Mouse (Mus musculus) CH12.LX (cell line): ENCODE results near the gene Nsl1. TPM values are rescaled to one million over a fixed set of nuclear protein-coding genes. Genes with fewer than 3 reads are reported as not detected.

Experiments
- DNase-seq: peaks from one replicate; pipeline ENCODE4 v3.0.0-alpha.2; 2013; ENCODE audit errors: extremely low read depth
- H3K27ac ChIP-seq: 2 replicates; pipeline ENCODE4 v1.5.1; 2012; ENCODE audit warnings: low read depth, mild to moderate bottlenecking, control low read depth, moderate library complexity; ENCODE audit not compliant: insufficient read depth
- H3K27me3 ChIP-seq: replicated peaks from 2 replicates; pipeline ENCODE3; 2012; ENCODE audit warnings: inconsistent platforms
- H3K36me3 ChIP-seq, 2 experiments: replicated peaks in 1 of 2; 2 replicates each; pipeline versions ENCODE3 to v1.6.1; 2012; ENCODE audit warnings: inconsistent platforms in 1 of 2, low read length in 1 of 2, mild to moderate bottlenecking in 1 of 2, mixed read lengths in 1 of 2, moderate library complexity in 1 of 2; ENCODE audit not compliant: control insufficient read depth in 1 of 2, insufficient read depth in 1 of 2
- H3K4me1 ChIP-seq, 2 experiments: 2 replicates each; pipeline ENCODE4 v1.6.1; 2012; ENCODE audit warnings: inconsistent platforms in 1 of 2, moderate library complexity in 1 of 2; ENCODE audit not compliant: insufficient read depth in 2 of 2, control insufficient read depth in 1 of 2
- H3K4me2 ChIP-seq: 2 replicates; pipeline ENCODE4 v1.6.1; 2012; ENCODE audit warnings: low read depth, mild to moderate bottlenecking, control low read depth; ENCODE audit not compliant: poor library complexity, insufficient read depth, severe bottlenecking
- H3K4me3 ChIP-seq, 3 experiments: fragments of 150-350 bp in 1 of 3; sonication (generic) in 1 of 3; replicated peaks in 1 of 3; 2 replicates each; pipeline versions ENCODE3 to v1.5.1; 2011 to 2012; ENCODE audit warnings: low read depth in 2 of 3, low read length in 2 of 3, mild to moderate bottlenecking in 2 of 3, moderate library complexity in 2 of 3, control low read depth in 1 of 3, improper control_type of control experiment in 1 of 3, inconsistent platforms in 1 of 3, mixed read lengths in 1 of 3; ENCODE audit not compliant: poor library complexity in 1 of 3
- H3K79me2 ChIP-seq: replicated peaks from 2 replicates; pipeline ENCODE4 v1.6.1; 2012; ENCODE audit warnings: mild to moderate bottlenecking, moderate library complexity; ENCODE audit not compliant: control insufficient read depth, poor library complexity, insufficient read depth, severe bottlenecking; ENCODE audit errors: extremely low read depth
- H3K9ac ChIP-seq: 2 replicates; pipeline ENCODE4 v1.6.1; 2012; ENCODE audit warnings: low read depth, mild to moderate bottlenecking, control low read depth, moderate library complexity; ENCODE audit not compliant: insufficient read depth
- H3K9me3 ChIP-seq: replicated peaks from 2 replicates; pipeline ENCODE3; 2012; ENCODE audit warnings: low read length, inconsistent platforms, mixed read lengths
- BHLHE40 ChIP-seq: IDR thresholded peaks from 2 replicates; pipeline ENCODE4 v1.6.1; 2011; ENCODE audit warnings: mild to moderate bottlenecking, low read depth, low read length, improper control_type of control experiment
- CHD1 ChIP-seq: IDR thresholded peaks from 2 replicates; pipeline ENCODE4 v1.6.1; 2012; ENCODE audit warnings: low read depth, low read length, improper control_type of control experiment, inconsistent platforms
- CHD2 ChIP-seq: IDR thresholded peaks from 2 replicates; pipeline ENCODE4 v1.6.1; 2011; ENCODE audit warnings: low read length, improper control_type of control experiment
- CTCF ChIP-seq, 2 experiments: IDR thresholded peaks in 1 of 2; conservative IDR thresholded peaks in 1 of 2; 2 replicates each; pipeline ENCODE4 v1.5.1; 2011 to 2012; ENCODE audit warnings: low read depth in 2 of 2, low read length in 2 of 2, improper control_type of control experiment in 1 of 2, inconsistent platforms in 1 of 2, mild to moderate bottlenecking in 1 of 2, moderate library complexity in 1 of 2
- ELF1 ChIP-seq: IDR thresholded peaks from 2 replicates; pipeline ENCODE4 v1.6.1; 2014; ENCODE audit warnings: low read depth, mild to moderate bottlenecking, inconsistent platforms, low read length, improper control_type of control experiment
- EP300 ChIP-seq: IDR thresholded peaks from 2 replicates; pipeline ENCODE4 v1.6.1; 2011; ENCODE audit warnings: low read length, improper control_type of control experiment
- ETS1 ChIP-seq: conservative IDR thresholded peaks from 2 replicates; pipeline ENCODE4 v1.6.1; 2012; ENCODE audit warnings: low read depth, mild to moderate bottlenecking, inconsistent platforms, low read length, improper control_type of control experiment, moderate library complexity
- HCFC1 ChIP-seq: IDR thresholded peaks from 2 replicates; pipeline ENCODE4 v1.6.1; 2012; ENCODE audit warnings: low read depth, mild to moderate bottlenecking, inconsistent platforms, low read length, improper control_type of control experiment
- IRF4 ChIP-seq: IDR thresholded peaks from 2 replicates; pipeline ENCODE4 v1.6.1; 2014; ENCODE audit warnings: low read depth, mild to moderate bottlenecking, inconsistent platforms, low read length, improper control_type of control experiment
- JUN ChIP-seq: IDR thresholded peaks from 2 replicates; pipeline ENCODE4 v1.6.1; 2011; ENCODE audit warnings: low read depth, mild to moderate bottlenecking, low read length, improper control_type of control experiment, moderate library complexity; ENCODE audit not compliant: insufficient read depth
- MAFK ChIP-seq: IDR thresholded peaks from 2 replicates; pipeline ENCODE4 v1.6.1; 2011; ENCODE audit warnings: low read length, improper control_type of control experiment; ENCODE audit not compliant: insufficient replicate concordance
- MEF2A ChIP-seq: IDR thresholded peaks from 2 replicates; pipeline ENCODE4 v1.6.1; 2014; ENCODE audit warnings: low read depth, mild to moderate bottlenecking, inconsistent platforms, low read length, improper control_type of control experiment, borderline replicate concordance
- NELFE ChIP-seq: IDR thresholded peaks from 2 replicates; pipeline ENCODE4 v1.6.1; 2011; ENCODE audit warnings: low read depth, low read length, improper control_type of control experiment
- PAX5 ChIP-seq: IDR thresholded peaks from 2 replicates; pipeline ENCODE4 v1.6.1; 2012; ENCODE audit warnings: low read length, inconsistent platforms, mixed read lengths
- POLR2A ChIP-seq: IDR thresholded peaks from 2 replicates; pipeline ENCODE4 v1.6.1; 2011; ENCODE audit warnings: low read depth, mild to moderate bottlenecking, improper control_type of control experiment, low read length
- SIN3A ChIP-seq: IDR thresholded peaks from 2 replicates; pipeline ENCODE4 v1.6.1; 2012; ENCODE audit warnings: low read length, improper control_type of control experiment, inconsistent platforms
- SMC3 ChIP-seq: IDR thresholded peaks from 2 replicates; pipeline ENCODE4 v1.6.1; 2011; ENCODE audit warnings: low read depth, low read length, improper control_type of control experiment
- TCF12 ChIP-seq: IDR thresholded peaks from 2 replicates; pipeline ENCODE4 v1.6.1; 2014; ENCODE audit warnings: low read depth, mild to moderate bottlenecking, inconsistent platforms, low read length, improper control_type of control experiment
- ZNF384 ChIP-seq: IDR thresholded peaks from 2 replicates; pipeline ENCODE4 v1.6.1; 2012; ENCODE audit warnings: low read depth, low read length, improper control_type of control experiment, inconsistent platforms
- dilution Hi-C: fragments of 300-500 bp; cut with MboI; formaldehyde crosslinking; loops from 2 replicates; pipeline ENCODE4 v1.14.3; 2020; ENCODE audit warnings: low sequenced_read_pairs; ENCODE audit not compliant: extremely low pct_unique_long_range_greater_than_20kb, extremely low pct_ligation_motif_present
- in situ Hi-C: fragments of 300-500 bp; cut with MboI; formaldehyde crosslinking; loops from 3 replicates; pipeline ENCODE4 v1.14.3; 2019; ENCODE audit warnings: low sequenced_read_pairs, low pct_ligation_motif_present, low pct_unique_long_range_greater_than_20kb, mixed read lengths
- polyA plus RNA-seq: library from polyadenylated mRNA; unstranded; fragments of >175 nt; gene quantifications from 2 replicates; pipeline ENCODE4 v1.2.1, GENCODE M21; 2012; ENCODE audit warnings: low read depth; ENCODE audit not compliant: insufficient read length
- total RNA-seq, 2 experiments: library from RNA; depleted of rRNA; stranded (reverse); fragments of 300-350 nt in 1 of 2; fragments of >200 nt in 1 of 2; gene quantifications; 2 replicates each; pipeline ENCODE4 v1.2.3; 2012 to 2014

The Nsl1 gene
- total and polyA plus RNA-seq, 3 experiments = 16.0 to 27.1 (median 17.4) TPM

DNA sequence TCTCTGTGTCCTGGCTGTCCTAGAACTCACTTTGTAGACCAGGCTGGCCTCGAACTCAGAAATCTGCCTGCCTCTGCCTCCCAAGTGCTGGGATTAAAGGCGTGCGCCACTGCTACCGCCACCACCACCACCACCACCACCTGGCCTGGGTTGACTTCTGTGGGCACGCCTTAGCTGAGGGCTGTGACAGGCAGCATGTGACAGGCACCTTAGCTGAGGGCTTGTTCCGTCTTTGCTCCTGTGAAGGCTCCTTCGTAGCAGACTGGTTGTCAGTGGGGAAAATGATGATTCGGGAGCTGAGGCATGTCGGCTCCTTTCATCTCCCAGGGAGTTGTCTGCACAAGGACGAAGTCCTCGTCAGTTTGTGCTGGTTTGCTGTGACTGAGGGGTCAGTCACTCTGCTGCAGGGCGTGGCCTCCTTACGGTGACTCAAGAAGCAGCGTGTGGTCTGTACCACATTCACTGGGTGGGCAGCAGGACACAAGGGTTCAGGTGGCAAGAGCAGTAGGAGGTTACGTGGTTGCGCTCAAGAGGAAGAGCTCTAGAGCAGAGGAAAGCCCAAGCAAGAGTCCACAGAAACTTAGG is 9.6 kb downstream of the Nsl1 start:
- DNase-seq = no peak
- peaks cover 62 to 98% of the 10 kb centered on the region in 2 experiments for H3K36me3 ChIP-seq
- H3K4me2 ChIP-seq = peak overlapping the region; percentile 64; the same call in 1 of the 2 replicates
- in situ Hi-C loops = no loop called here
- peak overlapping the region; percentile 97 for H3K27ac ChIP-seq
- H3K79me2 ChIP-seq = peaks cover 12% of the 10 kb centered on the region
- 0 out of 2 replicates have a peak overlapping the region, but pooled peaks have one; percentile 44 for H3K9ac ChIP-seq
- no peaks in the 10 kb centered on the region for H3K27me3 ChIP-seq
- H3K4me3 ChIP-seq = peak overlapping the region in 1 of 3 experiments; percentile 24
- H3K4me1 ChIP-seq = peaks cover 19 to 46% of the 10 kb centered on the region in 2 experiments
- TF ChIP-seq TCF12 (0 out of 2 replicates have a peak, but pooled peaks have one; percentile 2), ETS1 (no peak)
- TF ChIP-seq, all 38 proteins: peak for 1
- dilution Hi-C loops = no loop called here
- no peaks in the 10 kb centered on the region for H3K9me3 ChIP-seq

DNA sequence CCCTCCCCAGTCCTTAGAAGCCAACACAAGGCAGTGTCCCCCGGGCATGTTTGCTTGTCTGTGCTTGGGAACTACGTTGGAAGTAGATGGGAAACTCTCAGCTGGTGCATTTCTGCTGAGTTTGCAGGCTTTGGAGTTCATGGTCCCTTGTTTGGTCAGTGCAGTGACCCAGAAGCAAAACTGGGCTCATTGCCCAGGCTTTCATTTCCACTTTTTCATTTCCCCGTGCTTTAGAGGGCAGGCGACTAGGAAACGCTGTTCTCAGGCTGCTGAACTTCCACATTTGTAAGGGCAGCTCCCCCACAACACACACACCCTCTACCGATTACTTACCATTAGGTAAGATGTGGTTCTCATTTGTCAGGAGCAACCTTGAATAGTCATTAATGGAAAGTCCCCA is 10.2 kb downstream of the Nsl1 start:
- Histone ChIP-seq H3K27me3 (no peaks in the 10 kb centered on the region), H3K27ac (peak overlapping the region; percentile 97), H3K4me1 (peaks cover 19 to 46% of the 10 kb centered on the region in 2 experiments), H3K9me3 (peaks cover 2% of the 10 kb centered on the region), H3K79me2 (peaks cover 10% of the 10 kb centered on the region), H3K4me2 (peak overlapping the region; percentile 64), H3K9ac (peak overlapping the region; percentile 44; the same call in 1 of the 2 replicates), H3K36me3 (peaks cover 63 to 98% of the 10 kb centered on the region in 2 experiments), H3K4me3 (no peak overlapping the region)
- TF ChIP-seq EP300 (peak; percentile 71), SMC3 (no peak), MAFK (peak; percentile 93), IRF4 (peak; percentile 77; the same call in 1 of the 2 replicates), POLR2A (no peak), MEF2A (peak; percentile 33; the same call in 1 of the 2 replicates), HCFC1 (no peak), ETS1 (peak; percentile 65), PAX5 (no peak), ELF1 (peak; percentile 22; the same call in 1 of the 2 replicates), BHLHE40 (peak; percentile 73), CTCF (conservative IDR thresholded peaks at IDR 0.05 in 1 of 2, IDR thresholded peaks at IDR 0.05 in 1 of 2; ENCODE audit: low read depth in 2 of 2, low read length in 2 of 2) (no peak)
- DNase-seq = peak; percentile 47
- dilution Hi-C loops (no loop called here), in situ Hi-C loops (no loop called here)

DNA sequence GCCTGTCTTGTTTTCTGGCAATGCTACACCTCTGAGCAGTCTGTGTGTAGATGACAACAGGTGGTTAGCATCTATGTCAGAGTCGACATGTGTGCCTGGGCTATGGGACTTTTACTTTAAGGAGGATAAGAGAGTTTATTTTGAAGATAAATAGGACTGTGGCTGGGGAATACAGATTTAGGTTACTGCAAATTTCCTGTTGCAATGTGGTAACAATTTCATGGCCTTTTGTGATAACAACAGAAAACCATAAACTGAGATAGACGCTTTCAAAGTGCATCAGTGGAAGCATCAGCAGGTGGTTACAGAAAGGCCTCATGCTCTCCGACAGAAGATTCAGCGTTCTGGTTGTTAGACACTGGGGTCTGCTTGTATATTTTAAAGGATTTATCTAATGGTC is 10.7 kb downstream of the Nsl1 start:
- Histone ChIP-seq H3K27ac (peak overlapping the region; percentile 97), H3K9ac (peak overlapping the region; percentile 44), H3K9me3 (peaks cover 4% of the 10 kb centered on the region), H3K4me3 (no peak overlapping the region), H3K4me2 (peak overlapping the region; percentile 64; the same call in 1 of the 2 replicates), H3K4me1 (peaks cover 19 to 46% of the 10 kb centered on the region in 2 experiments), H3K79me2 (peaks cover 6% of the 10 kb centered on the region; the same call in 1 of the 2 replicates), H3K27me3 (no peaks in the 10 kb centered on the region), H3K36me3 (peaks cover 68 to 98% of the 10 kb centered on the region in 2 experiments)
- DNase-seq = no peak
- no peak for TF ChIP-seq NELFE
- TF ChIP-seq ZNF384 = no peak
- TF ChIP-seq JUN = no peak
- TF ChIP-seq HCFC1 = no peak
- no peak for TF ChIP-seq CHD2
- TF ChIP-seq SIN3A = no peak
- no peak for TF ChIP-seq CHD1
- no peak for TF ChIP-seq TCF12
- in situ Hi-C loops = no loop called here
- dilution Hi-C loops = no loop called here
